Mouse (Mus musculus) lung, postnatal 4 days (tissue): Measurements from ENCODE around the gene Vps36.

ENCODE experiments used
- DNase-seq, 2 experiments: peaks; one replicate each; pipeline ENCODE4 v3.0.0; 2021

Gene Vps36

DNA sequence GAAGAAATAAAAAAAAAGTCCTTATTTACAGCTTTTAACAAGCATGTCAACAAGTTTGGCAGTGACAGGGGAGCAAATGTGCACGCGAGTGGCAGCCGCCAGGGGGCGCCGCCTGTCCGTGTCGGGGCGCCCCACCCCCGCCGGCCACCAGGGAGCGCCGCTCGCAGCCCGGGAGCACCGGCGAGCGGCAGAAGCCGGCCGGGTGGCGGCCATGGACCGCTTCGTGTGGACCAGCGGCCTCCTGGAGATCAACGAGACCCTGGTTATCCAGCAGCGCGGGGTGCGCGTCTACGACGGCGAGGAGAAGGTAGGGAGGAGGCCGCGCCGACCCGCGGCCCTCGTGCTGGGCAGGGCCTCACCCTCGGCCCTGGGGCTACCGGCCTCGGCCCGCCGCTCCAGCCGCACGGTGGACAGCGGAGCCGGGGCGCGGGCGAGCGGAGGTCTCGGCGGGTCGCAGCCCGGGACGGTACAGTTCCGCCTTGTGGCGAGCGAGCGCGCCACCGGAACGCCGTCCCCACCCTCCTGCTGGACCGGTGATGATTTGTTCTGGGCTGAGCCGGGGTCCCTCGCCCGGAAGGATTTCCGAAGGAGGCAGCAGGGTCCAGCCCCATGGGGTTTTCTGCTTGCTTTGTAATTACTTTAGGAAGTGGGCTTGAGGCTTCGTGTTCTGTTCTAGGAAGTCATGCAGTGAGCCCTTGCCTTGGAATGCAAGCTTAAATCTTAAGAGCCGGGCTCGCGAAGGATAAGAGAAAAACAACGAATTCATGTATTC lies at the start of gene Vps36:
TSS of gene Vps36 (plus strand) at position 150 of the 772 bp plus-strand sequence.
- peak; percentile 93 to 94 for DNase-seq

DNA sequence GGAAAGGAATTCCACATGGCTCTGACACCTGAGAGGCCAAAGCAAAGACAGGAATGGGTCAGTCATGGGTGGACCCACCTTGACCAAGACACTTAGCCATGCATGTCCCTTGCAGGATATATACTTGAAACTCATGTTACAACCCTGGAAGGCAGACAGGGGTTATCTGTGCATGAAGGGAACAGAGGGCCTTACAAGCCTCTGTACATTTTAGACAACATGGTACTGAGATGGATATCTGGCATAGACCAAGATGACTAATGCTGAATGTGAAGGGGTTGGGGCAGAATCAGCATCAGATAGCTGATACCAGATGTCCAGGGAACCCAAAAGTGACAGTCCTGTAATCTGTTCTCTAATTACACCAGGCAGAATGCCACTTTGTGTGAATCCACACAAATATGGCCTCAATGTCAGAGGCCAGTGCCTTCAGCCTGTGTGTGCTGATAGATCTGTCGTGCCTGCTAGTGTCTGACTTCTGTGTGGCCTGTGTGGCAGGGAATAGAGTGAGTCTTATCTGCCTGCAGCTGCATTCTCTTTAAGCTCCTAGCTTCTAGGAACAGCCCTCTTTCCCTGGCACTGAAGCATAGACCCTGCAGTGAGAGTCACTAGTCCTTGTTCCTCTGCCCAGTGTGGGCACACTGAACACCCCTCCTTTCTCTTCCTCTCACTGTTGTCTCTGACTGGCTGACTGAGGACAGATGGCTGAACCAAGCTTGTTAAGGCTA lies 48.7 kb upstream of the Vps36 start:
- no peak for DNase-seq

GRCm38 (mm10) chr8:22145831-22146230 lies 46.8 kb upstream of the Vps36 start:
- DNase-seq = no peak

DNA sequence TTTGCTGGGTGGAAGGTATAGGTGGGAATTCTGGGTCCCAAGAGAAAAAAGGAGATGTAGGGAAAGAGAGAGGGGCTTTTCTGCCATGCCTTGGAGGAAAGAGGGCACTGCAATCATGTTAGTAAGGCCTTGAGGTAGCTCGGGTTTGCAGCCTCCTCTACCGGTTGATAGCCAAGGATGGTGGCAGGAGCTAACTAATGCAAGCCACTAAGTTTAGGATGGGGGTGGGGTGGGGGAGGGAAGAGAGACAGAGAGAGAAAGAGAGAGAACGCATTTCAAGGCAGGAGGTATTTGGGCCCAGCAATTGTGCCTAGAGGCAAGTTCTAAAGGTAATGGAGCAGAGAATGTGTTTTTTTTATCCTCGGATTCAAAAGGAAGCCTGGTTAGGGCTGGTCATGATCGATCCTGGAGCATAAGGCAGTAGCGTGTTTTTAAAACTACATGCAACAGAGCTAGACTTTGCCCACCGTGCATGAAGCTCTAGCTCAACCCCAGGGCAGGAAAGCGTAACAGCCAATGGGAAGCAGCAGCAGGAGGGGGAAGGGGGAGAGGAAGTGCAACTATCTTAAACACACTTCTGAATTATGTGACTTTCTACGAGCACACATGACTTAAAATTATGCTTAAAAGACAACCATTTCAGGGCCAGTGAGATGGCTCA lies 44.8 kb upstream of the Vps36 start:
- DNase-seq = no peak

DNA sequence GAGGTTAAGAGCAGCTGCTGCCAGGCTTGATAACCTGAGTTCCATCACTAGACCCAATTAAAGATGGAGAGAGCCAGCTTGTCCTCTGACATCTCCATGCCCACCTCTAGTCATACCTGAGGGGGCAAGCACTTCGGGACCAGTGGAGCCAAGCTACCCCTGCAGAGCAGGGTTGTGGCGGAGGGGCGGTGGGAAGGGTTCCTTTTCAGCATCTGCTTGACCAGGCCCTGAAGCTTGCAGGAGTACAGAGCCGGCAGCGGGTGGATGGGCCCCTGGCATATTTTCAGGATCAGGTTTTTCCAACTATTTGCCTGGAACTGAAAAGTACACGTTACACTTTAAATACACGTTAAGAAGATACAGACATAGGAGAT lies 44.3 kb upstream of the Vps36 start:
- no peak for DNase-seq

GRCm38 (mm10) chr8:22149643-22150344 lies 42.8 kb upstream of the Vps36 start:
- DNase-seq = no peak

DNA sequence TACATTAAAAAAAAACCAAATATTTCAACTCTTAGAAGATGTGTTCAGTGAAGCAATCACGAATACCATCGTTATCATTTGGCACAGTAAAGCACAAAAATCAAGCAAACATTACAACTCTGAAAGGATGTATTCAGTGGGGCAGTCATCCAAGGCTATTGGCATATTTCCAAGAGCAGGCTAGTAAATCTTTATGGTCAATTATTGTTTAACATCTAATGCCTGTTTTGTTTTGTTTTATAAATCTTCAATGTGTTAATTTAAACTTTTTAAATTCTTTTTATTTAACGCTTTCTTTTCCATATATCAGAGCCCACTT lies 42.3 kb upstream of the Vps36 start:
- DNase-seq = no peak

- no peak for DNase-seq
These were observed 30.4 kb upstream of the Vps36 start for GRCm38 (mm10) chr8:22162206-22162605.

DNA sequence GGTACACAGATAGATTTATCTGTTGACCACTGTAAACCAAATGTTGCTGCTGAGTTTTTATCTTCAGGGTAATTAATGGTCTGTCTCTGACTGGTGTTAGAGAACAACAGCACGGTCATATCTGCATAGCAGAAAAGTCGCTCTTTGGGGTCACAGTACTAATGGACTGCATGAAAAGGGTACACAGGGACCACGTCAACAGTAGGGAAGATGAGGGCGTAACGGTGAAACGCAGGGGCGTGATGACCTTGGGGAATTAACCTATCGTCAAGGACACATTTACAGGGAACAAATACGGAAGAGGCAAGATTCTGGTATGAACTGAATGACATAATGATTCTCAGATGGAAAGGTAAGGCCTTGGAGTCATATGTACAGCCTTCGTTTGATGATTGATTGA lies 28.2 kb upstream of the Vps36 start:
- DNase-seq = no peak

- DNase-seq = no peak
These were observed 27.1 kb upstream of the Vps36 start for GRCm38 (mm10) chr8:22165251-22166079.

GRCm38 (mm10) chr8:22166080-22166603 lies 26.5 kb upstream of the Vps36 start, which contains the start of gene Nek3:
TSS of gene Nek3 (minus strand) at chr8:22166435.
- peak; percentile 87 to 91 for DNase-seq

GRCm38 (mm10) chr8:22169167-22169566 lies 23.4 kb upstream of the Vps36 start:
- DNase-seq = no peak

DNA sequence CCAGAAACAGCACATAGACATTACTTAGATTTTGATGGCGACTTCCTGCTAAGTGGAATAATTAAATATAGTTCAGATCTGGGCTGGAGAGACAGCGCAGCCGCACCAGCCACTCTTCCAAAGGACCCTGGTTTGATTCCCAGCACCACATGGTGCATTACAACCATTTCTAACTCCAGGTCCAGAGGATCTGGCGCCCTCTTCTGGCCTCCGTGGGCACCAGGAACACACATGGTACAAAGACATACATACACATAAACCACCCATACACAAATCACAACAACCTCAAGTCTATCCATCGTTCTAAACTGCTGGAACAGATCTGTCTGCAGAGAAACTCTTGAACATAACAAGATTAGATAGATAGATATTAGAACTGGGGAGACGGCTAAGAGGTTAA lies 16.6 kb upstream of the Vps36 start:
- DNase-seq = no peak

DNA sequence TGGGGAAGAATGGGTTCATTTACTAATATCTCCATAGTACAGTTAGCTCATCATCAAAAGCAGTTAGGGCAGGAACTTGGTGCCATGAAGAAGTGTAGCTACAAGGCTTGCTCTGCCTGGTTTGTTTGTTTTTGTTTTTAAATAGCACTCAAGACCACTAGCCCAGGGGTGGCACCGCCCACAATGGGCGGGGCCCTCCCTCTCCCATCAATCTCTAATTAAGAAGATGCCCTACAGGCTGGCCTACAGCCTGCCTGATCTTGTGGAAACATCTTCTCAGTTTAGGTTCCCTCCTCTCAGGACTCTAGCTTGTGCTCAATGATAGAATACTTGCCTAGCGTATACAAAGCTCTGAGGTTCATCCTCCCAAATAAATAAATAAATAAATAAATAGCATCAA lies 7.7 kb upstream of the Vps36 start:
- DNase-seq = peak in 1 of 2 experiments; percentile 51

DNA sequence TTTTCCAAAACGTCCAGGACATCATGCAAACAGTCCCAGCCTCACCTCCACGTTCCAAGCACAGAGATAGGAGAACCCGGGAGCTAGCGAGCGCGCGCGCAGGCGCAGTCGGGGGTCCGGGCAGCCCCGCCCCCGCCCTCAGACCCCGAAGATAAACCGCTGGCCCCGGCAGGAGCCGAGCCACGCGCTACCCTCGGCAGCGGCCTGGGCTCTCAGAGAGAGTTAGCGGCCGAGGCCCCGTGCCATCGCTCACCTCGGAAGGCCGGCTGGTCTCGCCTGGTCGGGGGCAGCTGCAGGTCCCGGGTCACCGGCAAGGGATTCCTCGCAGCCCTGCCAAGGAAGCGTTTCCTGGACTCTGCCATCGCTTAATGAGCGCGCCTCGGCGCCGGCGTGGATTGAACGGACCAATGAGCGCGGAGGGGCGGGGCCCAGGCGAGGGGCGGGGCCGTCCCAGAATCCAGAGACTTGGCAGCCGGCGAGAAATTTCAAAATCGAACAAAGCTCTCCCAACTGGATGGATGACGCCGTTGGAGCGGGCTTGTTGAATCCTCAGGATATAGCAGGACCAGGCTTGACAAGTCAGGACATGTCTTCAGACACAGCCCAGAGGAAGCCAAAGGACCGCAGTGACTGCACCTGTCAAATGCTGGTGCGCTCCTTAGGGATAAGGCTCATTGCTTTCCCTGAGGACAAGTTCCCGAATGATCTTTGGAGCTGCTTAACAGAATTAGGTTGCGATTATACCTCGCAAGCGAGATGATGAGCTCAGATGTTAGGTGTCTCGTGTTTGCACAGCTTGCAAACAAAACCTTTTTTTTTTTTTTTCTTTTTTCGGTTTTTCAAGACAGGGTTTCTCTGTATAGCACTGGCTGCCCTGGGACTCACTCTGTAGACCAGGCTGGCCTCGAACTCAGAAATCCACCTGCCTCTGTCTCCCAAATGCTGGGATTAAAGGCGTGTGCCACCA lies 6.9 kb upstream of the Vps36 start, which contains the start of gene Ckap2:
TSS of gene Ckap2 (minus strand) at position 389 of the 967 bp plus-strand sequence.
- peak; percentile 93 to 94 for DNase-seq

DNA sequence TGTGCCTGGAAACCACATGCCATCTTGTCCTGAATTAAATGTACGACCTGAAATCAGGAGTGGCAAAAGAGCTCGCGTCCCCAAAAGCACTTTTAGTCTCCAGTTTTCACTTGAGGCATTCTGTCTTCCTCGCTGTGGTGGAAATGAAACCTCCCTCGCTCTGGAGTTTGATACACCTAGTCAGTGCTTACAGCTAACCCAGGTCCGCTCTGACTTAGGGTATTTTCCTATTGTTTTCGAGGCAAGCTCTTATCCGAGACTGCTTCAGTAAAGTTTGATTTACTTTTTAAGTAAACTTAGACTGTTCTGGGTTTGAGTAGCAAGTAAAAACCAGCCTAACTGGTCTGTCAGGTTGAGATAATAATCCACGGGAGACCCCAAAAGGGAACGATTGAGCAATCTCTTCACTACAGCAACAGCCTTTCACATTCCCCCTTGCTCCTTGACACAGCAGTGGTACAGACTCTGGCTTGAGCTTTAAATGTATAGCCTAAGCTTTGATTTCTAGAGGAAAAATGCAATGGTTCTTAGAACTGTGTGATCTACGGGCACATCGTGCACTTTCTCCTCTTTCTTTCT lies 912 bp downstream of the Vps36 start:
- no peak for DNase-seq

DNA sequence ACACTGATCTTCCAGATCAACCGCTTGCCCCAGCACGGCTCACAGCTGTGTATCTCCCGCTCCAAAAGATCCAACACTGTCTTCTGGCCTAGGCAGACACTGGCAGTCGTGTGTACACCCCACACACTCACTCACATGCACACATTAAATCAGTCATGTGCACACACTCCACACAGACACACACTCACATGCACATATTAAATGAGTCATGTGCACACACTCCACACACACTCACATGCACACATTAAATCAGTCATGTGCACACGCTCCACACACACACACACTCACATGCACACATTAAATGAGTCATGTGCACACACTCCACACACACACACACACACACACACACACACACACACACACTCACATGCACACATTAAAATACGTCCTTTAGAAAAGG lies 5.3 kb downstream of the Vps36 start:
- DNase-seq = no peak

- DNase-seq = no peak
These were observed 6.9 kb downstream of the Vps36 start for GRCm38 (mm10) chr8:22199481-22199880.

DNA sequence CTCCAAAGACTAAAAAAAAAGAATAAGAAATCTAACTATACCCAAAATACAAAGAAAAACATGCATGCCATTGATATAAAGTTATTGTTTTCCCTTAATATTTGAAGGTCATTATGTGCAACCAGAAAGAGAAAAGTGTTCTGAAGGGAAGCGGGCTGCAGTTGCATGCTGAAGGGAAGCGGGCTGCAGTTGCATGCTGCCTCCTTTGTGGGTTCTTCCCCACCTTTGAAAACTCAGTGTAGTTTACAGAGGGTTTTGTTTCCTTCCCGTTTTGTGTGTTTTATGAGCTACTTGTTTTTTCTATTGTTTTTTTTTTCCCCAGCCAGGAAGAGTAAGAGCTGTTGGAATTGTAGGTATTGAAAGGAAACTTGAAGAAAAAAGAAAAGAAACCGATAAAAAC lies 14.9 kb downstream of the Vps36 start:
- no peak for DNase-seq

- peak; percentile 43 to 75 for DNase-seq
These were observed 16.4 kb downstream of the Vps36 start for GRCm38 (mm10) chr8:22209012-22209411.
